9 mouse cellular contexts compared by ENCODE assay signal in the genomic region with DNA sequence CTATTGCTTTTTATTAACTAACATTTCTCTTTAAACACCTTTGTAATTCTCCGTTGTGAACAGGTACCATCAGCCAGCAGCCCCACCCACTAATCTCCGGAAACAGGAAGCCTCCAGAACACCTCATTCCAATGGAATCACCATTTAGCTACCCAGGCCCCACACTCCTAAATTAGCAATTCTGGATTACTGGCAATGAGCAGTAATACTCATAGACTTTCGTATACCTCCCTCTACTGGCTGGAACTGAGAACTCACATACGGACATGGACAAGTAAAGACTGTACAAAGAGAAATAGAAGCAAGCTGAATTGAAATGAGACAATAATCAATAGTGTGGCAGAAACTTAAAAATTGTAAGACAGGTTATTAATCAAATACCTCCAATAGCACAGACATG. TPM values are rescaled to one million over a fixed set of nuclear protein-coding genes. Genes with fewer than 3 reads are reported as not detected.
DNase-seq lines count a peak whose midpoint lies in the region; ATAC-seq and TF ChIP-seq lines count a peak whose summit lies in the region.
"Had no signal": no experiment of that assay in that cellular context is flagged by ENCODE, and none has a peak within 500 bp of the region (broad histone marks: within the 10 kb centered on the region; RNA-seq: fewer than 3 reads in every experiment).

No protein-coding gene starts in this region.

- peak; percentile 38; the same call in 1 of the 2 replicates for ATAC-seq in G1E (ENCODE audit: extremely low read depth, insufficient number of reproducible peaks, low FRiP score, poor library complexity, severe bottlenecking)
- ATAC-seq in frontal cortex, adult (ENCODE audit: low TSS enrichment): peak; percentile 72
- ATAC-seq in liver, embryonic 14.5 days (ENCODE audit: insufficient read depth): no peak
- 0 out of 2 replicates have a peak, but pooled peaks have one; percentile 53 for ATAC-seq in neural tube, embryonic 15.5 days (ENCODE audit: low FRiP score)

- no peaks in the 10 kb centered on the region for H3K9me3 ChIP-seq in G1E (replicated peaks)
- H3K9me3 ChIP-seq in liver, embryonic 14.5 days (ENCODE audit: control insufficient read depth, low read length): no peaks in the 10 kb centered on the region
- H3K9me3 ChIP-seq in neural tube, embryonic 15.5 days (replicated peaks): no peaks in the 10 kb centered on the region

- H3K9ac ChIP-seq in liver, embryonic 14.5 days (replicated peaks): no peak overlapping the region
- no peak overlapping the region for H3K9ac ChIP-seq in neural tube, embryonic 15.5 days (replicated peaks)

- peaks cover 72% of the 10 kb centered on the region for H3K36me3 ChIP-seq in G1E (replicated peaks)
- peaks cover 13% of the 10 kb centered on the region for H3K36me3 ChIP-seq in liver, embryonic 14.5 days (replicated peaks; ENCODE audit: control insufficient read depth, insufficient read depth, low read depth)
- H3K36me3 ChIP-seq in neural tube, embryonic 15.5 days: peaks cover 12% of the 10 kb centered on the region

- TF ChIP-seq EP300 in liver, embryonic 14.5 days (IDR thresholded peaks at IDR 0.05; ENCODE audit: low read depth): no peak

- TF ChIP-seq CTCF in G1E (IDR thresholded peaks at IDR 0.05; ENCODE audit: low read depth, low read length): no peak
- TF ChIP-seq CTCF in liver, embryonic 14.5 days (IDR thresholded peaks at IDR 0.05; ENCODE audit: low read depth): peak; percentile 68

- no peak overlapping the region for H3K4me3 ChIP-seq in G1E (ENCODE audit: low read depth, low read length)
- H3K4me3 ChIP-seq in liver, embryonic 14.5 days (ENCODE audit: insufficient read depth in 1 of 2, low read depth in 2 of 2, low read length in 2 of 2): no peak overlapping the region
- H3K4me3 ChIP-seq in neural tube, embryonic 15.5 days (replicated peaks): no peak overlapping the region

- H3K27ac ChIP-seq in liver, embryonic 14.5 days: no peak overlapping the region
- no peak overlapping the region for H3K27ac ChIP-seq in neural tube, embryonic 15.5 days (replicated peaks)

- DNase-seq in 3T3-L1 (ENCODE audit: low read depth, low spot score) (peak; percentile 90), G1E (ENCODE audit: low spot score) (peak; percentile 41)
- DNase-seq in cerebellum, adult 8-10 months: peak; percentile 67
- peak; percentile 89 for DNase-seq in kidney, adult 9 months
- peak; percentile 27 to 52 (median 46) for DNase-seq in liver, embryonic 14.5 days (ENCODE audit: low read depth in 3 of 3, low spot score in 3 of 3)
- peak; percentile 23 to 40 for DNase-seq in urinary bladder, postnatal 36 days (ENCODE audit: low spot score in 2 of 2)

- H3K4me2 ChIP-seq in liver, embryonic 14.5 days (ENCODE audit: low read depth): no peak overlapping the region
- H3K4me2 ChIP-seq in neural tube, embryonic 15.5 days: no peak overlapping the region

- H3K4me1 ChIP-seq in G1E (ENCODE audit: insufficient read depth, low read depth, low read length): peaks cover 34% of the 10 kb centered on the region
- peaks cover 7 to 10% of the 10 kb centered on the region in 2 experiments for H3K4me1 ChIP-seq in liver, embryonic 14.5 days (replicated peaks; ENCODE audit: control insufficient read depth in 2 of 2, insufficient read depth in 2 of 2, low read length in 1 of 2)
- peaks cover 5% of the 10 kb centered on the region for H3K4me1 ChIP-seq in neural tube, embryonic 15.5 days

- H3K27me3 ChIP-seq in G1E (ENCODE audit: insufficient read depth, low read length): no peaks in the 10 kb centered on the region
- no peaks in the 10 kb centered on the region for H3K27me3 ChIP-seq in liver, embryonic 14.5 days (ENCODE audit: control insufficient read depth, insufficient read depth, low read length)
- no peaks in the 10 kb centered on the region for H3K27me3 ChIP-seq in neural tube, embryonic 15.5 days (replicated peaks)

- 21% methylated on average over 4 of the region's 4 CpGs for WGBS in liver, embryonic 14.5 days (ENCODE audit: insufficient replicate concordance)
- WGBS in neural tube, embryonic 15.5 days: 34% methylated on average over 4 of the region's 4 CpGs

RNA-seq across cellular contexts. Expression of gene Dtd2, which starts 4.8 kb away (rescaled TPM):
- 31.5 and 34.6 TPM in 2 replicates for total RNA-seq in G1E (2014; fragmentation: Nextera tagmentation)
- total RNA-seq in G1E (2017): 12.8 and 13.2 TPM in 2 replicates
- 8.7 and 12.1 TPM in 2 replicates for polyA plus RNA-seq in G1E (2012)
- 5.9 and 11.1 TPM in 2 replicates for polyA plus RNA-seq in liver, embryonic 14.5 days (2012; rRNA removed)
- 12.0 and 13.1 TPM in 2 replicates for polyA plus RNA-seq in liver, embryonic 14.5 days (2014; fragmentation: Nextera tagmentation; extraction: Ambion mirVana)
- polyA plus RNA-seq in neural tube, embryonic 15.5 days (2015; fragmentation: Nextera tagmentation; extraction: Ambion mirVana): 20.9 and 21.2 TPM in 2 replicates

RNA-seq across cellular contexts. Expression of gene Gpr33, which starts 26.3 kb away (rescaled TPM):
- total RNA-seq in G1E (2014; fragmentation: Nextera tagmentation) (not detected in 2 replicates), G1E (2017) (0.11 and 0.23 TPM in 2 replicates)
- polyA plus RNA-seq in G1E (2012): not detected in 2 replicates
- polyA plus RNA-seq in liver, embryonic 14.5 days (2012; rRNA removed): not detected in 2 replicates
- polyA plus RNA-seq in liver, embryonic 14.5 days (2014; fragmentation: Nextera tagmentation; extraction: Ambion mirVana): not detected in 2 replicates
- polyA plus RNA-seq in neural tube, embryonic 15.5 days (2015; fragmentation: Nextera tagmentation; extraction: Ambion mirVana): not detected in 2 replicates
- total RNA-seq: gastrocnemius, adult 8-10 months had no signal

RNA-seq across cellular contexts. Expression of gene Heatr5a, which starts 30.4 kb away (rescaled TPM):
- total RNA-seq in G1E (2014; fragmentation: Nextera tagmentation) (121 and 146 TPM in 2 replicates), G1E (2017) (66.8 and 70.0 TPM in 2 replicates)
- polyA plus RNA-seq in G1E (2012): 7.0 and 15.1 TPM in 2 replicates
- 8.2 and 9.2 TPM in 2 replicates for polyA plus RNA-seq in liver, embryonic 14.5 days (2012; rRNA removed)
- 5.6 and 6.6 TPM in 2 replicates for polyA plus RNA-seq in liver, embryonic 14.5 days (2014; fragmentation: Nextera tagmentation; extraction: Ambion mirVana)
- 5.8 and 6.8 TPM in 2 replicates for polyA plus RNA-seq in neural tube, embryonic 15.5 days (2015; fragmentation: Nextera tagmentation; extraction: Ambion mirVana)

Comparison
In these comparisons a context has a peak if more than half of its experiments do, and no peak if none do; other contexts are left out.
1. DNase-seq: peak in every context shown above with its lines; median percentile 90 in 3T3-L1; 89 in kidney, adult 9 months; 67 in cerebellum, adult 8-10 months; 46 in liver, embryonic 14.5 days; 41 in G1E; 32 in urinary bladder, postnatal 36 days.